Mouse (Mus musculus) left cerebral cortex, adult 2 months (tissue): ENCODE measurements around the gene Capzb. TPM values are rescaled to one million over a fixed set of nuclear protein-coding genes. Genes with fewer than 3 reads are reported as not detected.

Experiments
- DNase-seq, 2 experiments: peaks; one replicate each; pipeline ENCODE4 v3.0.0; 2021 to 2022; ENCODE audit warnings: low spot score in 2 of 2, mixed read lengths in 1 of 2; ENCODE audit errors: extremely low spot score in 1 of 2
- H3K27ac ChIP-seq: fragments of 200-600 bp; 2 replicates; pipeline ENCODE4 v1.8.1; 2022
- H3K4me3 ChIP-seq: fragments of 200-600 bp; 2 replicates; pipeline ENCODE4 v1.8.1; 2022
- CTCF ChIP-seq: fragments of 200-600 bp; IDR thresholded peaks from 2 replicates; pipeline ENCODE4 v1.8.1; 2022; ENCODE audit warnings: antibody characterized with exemption, mild to moderate bottlenecking, moderate library complexity
- intact Hi-C: fragments of 180-260 bp; cut with DNase I; formaldehyde crosslinking; loops from one replicate; pipeline ENCODE4 v1.15.1; 2025
- total RNA-seq, 2 experiments: library from RNA; stranded (reverse); gene quantifications; 2 replicates each; pipeline ENCODE4 v1.2.3; 2021

Gene Capzb
- total RNA-seq, 2 experiments from 2014 or later, result 306 to 324 TPM

DNA sequence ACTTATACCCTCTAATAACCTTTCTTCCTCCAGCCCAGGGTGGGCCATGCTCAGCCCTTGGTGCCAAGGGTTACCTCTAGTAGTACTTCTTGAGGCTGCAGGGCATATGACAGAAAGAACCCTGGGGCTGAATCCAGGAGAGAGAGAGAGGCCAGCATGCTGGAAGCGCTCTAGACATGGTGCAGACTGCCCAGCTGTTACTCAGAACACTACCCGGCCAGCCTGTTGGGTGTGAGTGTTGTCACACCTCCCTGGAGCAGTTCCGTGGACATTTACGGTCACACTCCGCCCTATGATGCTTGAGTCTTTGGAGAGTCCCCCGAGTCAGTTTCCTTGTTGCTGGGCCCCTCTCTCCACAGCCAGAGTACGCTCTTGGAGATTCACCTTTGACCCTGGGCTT, 55.3 kb downstream of the Capzb start:
- H3K4me3 ChIP-seq, result no peak overlapping the region
- no peak for DNase-seq
- intact Hi-C loops, result no loop called here
- H3K27ac ChIP-seq, result no peak overlapping the region
- TF ChIP-seq CTCF, result no peak

DNA sequence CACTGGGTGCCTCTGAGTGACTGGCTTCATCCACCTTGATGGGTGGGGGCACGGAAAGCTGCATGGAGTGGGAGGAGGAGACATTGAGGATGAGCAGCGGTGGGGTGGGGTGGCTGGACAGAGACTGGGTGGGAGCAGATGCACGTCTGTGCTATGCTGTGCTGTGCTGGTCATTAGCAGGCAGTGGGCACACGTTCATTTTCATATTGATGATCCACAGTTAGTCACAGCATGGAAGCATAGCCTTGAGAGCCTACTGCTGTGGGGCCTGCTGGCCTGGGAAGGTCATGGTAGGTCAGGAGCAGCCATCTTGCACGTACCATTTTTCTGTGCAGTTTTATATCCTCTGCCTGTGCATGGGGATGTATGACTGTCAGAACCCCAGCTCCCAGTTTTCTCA, 56.0 kb downstream of the Capzb start:
- Histone ChIP-seq H3K27ac (peak overlapping the region; percentile 47; the same call in 1 of the 2 replicates), H3K4me3 (no peak overlapping the region)
- TF ChIP-seq CTCF, result no peak
- intact Hi-C loops, result no loop called here
- DNase-seq, result no peak

DNA sequence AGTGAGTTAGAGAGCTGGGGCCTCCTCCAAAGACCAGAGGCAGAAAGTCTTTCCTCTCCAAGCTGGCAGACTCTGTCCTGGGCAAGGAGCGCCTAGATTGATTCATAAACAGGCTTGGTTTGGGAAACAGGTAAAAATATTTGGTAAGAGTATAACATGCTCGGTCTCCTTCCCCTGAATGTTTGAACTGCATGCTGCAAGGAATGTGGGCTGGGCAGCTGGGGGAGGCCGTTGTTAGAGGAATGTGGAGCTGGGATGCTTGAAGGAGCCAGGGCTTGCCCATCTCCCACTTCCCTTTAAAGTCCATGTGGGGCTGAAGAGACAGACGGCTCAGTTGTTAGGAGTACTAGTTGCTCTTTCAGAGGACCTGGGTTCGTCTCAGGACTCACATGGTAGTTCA, 57.3 kb downstream of the Capzb start:
- DNase-seq, result no peak
- intact Hi-C loops, result no loop called here
- TF ChIP-seq CTCF, result no peak
- Histone ChIP-seq H3K4me3 (no peak overlapping the region), H3K27ac (no peak overlapping the region; the same call in 1 of the 2 replicates)

DNA sequence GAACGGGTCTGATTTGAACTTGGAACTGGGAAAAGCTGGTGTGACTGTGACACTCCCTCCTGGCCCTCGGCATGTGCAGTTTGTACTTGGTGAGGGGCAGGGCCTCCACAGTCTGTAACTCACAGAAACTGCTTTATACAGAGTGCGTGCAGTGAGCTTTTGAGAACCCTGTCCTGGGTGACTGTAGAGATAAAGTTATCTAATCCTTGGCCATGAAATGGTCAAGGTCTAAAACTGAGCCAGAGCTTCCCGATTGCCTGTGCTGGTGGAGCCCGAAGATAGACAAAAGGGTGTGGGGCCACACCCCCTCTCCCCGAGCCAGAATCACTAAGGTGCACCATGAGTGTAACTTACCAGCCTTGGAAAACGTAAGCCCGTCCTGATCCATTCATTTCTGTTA, 58.2 kb downstream of the Capzb start:
- intact Hi-C loops, result no loop called here
- DNase-seq, result no peak
- TF ChIP-seq CTCF, result no peak

DNA sequence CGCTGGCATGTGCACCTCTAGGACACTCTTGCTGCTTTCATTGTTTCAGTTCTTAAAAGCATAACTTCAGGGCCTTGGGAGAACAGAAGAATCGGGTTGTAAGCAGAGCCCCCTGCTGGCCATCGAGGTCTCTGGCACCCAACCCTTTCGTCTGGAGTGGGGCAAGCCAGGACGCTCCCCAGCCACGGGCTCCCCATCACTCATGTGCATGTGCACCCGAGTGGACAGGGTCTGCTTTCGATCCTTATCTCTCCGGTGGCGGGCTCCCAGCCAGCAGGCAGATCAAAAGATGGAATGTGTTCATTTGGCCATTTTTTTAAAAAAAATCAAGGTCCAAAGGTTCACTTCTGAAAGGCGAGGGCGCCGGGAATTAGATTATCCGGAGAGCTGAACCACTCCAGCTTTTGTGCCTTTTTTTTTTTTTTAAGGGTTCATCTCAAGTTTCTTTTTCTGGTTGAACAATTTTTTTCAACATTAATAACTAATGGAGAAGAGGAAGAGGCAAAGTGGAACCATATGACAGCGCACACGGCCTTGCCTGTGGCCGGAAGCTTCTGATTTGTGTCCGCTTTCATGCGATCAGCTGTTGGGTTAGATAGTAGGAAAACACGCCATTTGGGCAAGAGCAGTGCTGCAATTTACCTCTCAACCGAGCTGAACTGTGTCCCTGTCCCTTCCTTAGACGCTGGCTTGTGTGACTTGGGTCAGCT, 59.5 kb downstream of the Capzb start:
- TF ChIP-seq CTCF, result peak; percentile 89
- peak; percentile 69 to 76 for DNase-seq
- H3K4me3 ChIP-seq, result no peak overlapping the region
- H3K27ac ChIP-seq, result no peak overlapping the region; the same call in 1 of the 2 replicates
- intact Hi-C loops, result loop anchor here (1.0 kb wide), 1 partner anchor 166 kb away; no protein-coding TSS in a partner anchor

More for the DNA sequence above, 58.2 kb downstream of the Capzb start:
- Histone ChIP-seq H3K4me3 (no peak overlapping the region), H3K27ac (no peak overlapping the region; the same call in 1 of the 2 replicates)

DNA sequence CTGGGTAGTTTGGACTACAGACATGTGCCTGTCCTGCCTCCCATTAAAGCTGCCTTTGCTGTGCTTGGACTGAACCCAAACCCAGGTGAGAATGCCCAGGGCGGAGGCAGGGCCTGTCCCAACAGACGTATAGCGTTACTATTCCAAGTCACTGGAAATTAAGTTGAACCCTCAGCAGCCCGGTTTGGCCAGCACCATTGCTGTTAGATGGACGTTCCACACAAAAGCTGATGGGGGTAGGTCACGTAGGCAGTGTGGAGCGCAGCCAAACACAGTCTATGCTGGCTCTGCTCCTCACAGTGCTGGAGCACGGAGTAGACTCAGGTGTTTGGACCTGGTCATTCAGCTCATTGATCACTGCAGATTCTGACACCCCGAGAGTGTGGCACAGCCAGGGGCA, 60.5 kb downstream of the Capzb start:
- Histone ChIP-seq H3K4me3 (no peak overlapping the region), H3K27ac (no peak overlapping the region)
- no peak for TF ChIP-seq CTCF
- intact Hi-C loops, result no loop called here
- DNase-seq, result no peak

DNA sequence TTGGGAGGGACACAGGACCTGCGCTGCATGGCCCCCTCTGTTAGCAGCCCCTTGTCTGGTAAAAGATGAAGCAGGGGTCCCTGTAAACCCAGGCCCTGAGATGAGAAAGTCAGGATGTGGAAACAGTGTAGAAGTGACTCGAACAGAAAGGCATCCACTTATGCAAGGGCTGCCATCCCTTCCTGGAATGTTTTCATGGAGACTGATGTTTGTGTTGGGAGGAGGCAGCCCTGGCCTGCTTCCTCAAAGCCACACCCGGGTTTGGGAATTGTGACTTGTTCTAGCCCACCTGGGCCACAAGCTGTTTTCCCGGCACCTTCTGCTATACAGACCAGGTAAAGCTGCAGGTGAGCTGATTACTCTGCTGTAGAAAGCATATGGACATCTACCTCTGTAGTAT, 63.4 kb downstream of the Capzb start:
- Histone ChIP-seq H3K4me3 (no peak overlapping the region), H3K27ac (no peak overlapping the region)
- intact Hi-C loops, result no loop called here
- DNase-seq, result no peak
- TF ChIP-seq CTCF, result no peak

DNA sequence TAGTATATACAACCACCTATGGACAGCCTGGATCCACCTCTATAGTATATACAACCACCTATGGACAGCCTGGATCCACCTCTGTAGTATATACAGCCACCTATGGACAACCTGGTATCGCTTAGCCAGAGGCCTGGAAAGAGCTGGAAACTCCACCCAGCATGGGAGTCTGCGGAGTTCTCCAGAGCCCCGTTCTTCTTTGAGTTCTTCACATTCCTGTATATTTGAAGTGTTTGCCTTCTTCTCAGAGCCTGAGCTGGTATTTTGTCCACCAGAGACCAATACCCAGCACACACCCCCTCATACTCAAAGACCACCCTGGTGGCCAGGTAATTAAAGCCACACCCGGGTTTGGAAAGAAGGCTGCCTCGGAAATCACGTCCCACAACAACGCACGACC, 64.0 kb downstream of the Capzb start:
- no peak overlapping the region for H3K27ac ChIP-seq
- intact Hi-C loops, result no loop called here
- no peak for TF ChIP-seq CTCF
- no peak for DNase-seq
- H3K4me3 ChIP-seq, result no peak overlapping the region

DNA sequence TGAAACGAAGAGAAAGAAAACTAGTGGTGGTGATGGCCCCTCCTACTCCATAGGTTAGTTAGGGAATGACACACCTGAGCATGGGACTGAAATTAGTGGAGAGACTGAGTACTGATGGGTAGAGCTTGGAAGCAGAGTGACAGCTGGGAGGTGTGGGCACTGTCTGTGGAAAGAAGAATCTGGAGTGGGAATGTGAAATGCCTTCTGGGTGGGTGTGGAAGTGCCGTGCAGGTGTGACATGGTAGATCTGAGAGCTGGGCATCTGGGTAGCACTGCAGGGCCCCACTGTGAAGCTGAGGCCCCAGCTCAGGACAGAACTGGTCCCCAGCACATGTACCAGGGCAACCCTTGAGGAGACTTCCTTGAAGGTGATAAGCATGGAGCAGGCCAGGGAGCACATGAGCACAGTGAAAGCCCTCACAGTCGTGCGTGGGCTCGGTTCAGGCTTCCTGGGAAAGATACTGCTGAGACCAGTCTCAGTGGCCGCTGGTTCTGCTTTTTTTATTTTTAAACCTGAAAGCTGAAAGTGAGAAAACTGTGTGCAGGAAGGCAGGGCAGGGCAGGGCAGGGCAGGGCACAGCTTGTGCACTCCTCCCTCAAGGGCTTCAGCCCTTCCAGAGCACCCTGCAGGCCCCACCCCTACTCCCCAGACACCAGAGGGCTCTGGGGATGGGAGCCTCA, 66.1 kb downstream of the Capzb start:
- intact Hi-C loops, result no loop called here
- TF ChIP-seq CTCF, result no peak
- Histone ChIP-seq H3K4me3 (no peak overlapping the region), H3K27ac (peak overlapping the region; percentile 69)
- DNase-seq, result no peak

DNA sequence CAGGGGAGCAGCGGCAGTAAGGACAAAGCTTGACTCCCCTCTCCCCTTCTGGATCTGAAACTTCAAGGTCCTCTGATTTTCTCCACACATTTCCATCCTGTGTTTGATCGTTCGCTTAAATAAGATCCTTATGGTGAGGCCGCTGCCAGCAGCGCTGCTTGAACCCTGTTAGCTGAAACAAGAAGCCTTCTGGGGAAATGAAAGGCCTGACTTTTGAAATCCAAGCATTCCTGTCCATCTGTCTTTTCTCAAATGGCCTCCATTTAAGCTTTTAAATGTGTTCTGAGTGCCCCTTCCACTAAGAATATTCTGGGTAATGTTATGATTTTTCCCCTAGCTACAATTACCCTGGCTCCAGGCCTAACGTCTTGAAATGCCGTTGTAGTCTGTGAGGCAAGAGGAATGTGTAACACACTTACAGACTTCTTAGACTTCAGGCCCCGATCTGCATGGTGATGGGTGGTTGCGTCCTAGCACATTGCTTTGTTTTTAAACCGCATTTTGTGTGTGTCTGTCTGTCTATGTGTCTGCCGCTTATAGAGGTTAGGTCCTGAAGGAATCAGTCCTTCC, 66.7 kb downstream of the Capzb start:
- no peak for TF ChIP-seq CTCF
- intact Hi-C loops, result no loop called here
- no peak overlapping the region for H3K4me3 ChIP-seq

DNA sequence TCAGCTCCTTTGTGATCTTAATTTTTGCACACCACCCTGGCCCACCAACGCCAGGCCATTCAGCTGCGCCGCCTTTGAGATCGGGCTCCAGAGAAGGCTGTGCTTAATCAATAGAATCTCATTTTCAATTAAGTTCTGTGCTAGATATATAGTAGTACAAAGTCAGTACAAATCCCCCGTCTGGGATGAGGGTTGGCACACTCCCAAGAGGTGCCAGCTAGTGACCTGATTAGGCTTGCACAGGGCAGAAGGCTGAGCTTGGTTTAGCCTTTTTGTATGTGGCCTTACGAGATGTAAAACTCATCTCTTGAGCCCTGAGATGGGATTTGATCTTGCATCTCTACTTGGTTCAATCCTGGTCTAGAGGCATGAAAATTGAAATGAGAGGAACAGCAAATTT, 70.3 kb downstream of the Capzb start:
- no peak overlapping the region for H3K4me3 ChIP-seq
- no peak for TF ChIP-seq CTCF
- no peak overlapping the region for H3K27ac ChIP-seq
- DNase-seq, result no peak
- intact Hi-C loops, result no loop called here

More for the DNA sequence above, 66.7 kb downstream of the Capzb start:
- H3K27ac ChIP-seq, result peak overlapping the region; percentile 69
- no peak for DNase-seq

DNA sequence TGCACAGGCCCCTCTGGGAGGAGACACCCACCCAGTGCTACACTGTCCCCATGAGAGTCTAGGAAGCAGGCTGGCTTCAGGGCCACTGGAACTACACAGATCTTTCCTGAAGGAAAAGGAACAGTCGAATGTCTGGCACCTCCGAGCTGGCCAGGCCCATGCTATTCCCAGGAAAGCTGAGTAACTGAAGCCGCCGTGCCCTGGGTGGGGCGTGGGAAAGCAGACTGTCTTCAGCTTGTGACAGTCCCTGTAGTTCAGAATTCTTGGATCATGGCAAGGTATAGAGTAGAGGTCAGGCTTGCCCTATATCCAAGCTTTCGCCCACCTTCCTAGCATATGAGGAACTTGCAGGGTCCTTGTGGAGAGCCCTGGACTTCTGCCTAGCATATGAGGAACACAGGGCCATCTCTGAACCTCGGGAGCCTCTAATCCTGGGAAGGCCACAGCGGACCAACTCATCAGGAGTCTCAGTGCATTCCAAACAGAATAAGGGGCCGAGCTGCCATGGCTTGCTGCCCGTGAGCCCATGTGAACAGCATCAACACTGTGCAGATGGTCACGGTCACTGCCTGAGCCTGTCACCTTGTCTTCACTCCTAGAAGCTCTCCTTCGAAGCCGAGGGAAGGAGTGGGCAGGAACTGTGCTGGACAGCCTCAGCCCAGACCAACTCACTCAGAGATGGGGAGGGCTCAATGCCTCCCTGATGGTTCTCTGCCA, 73.2 kb downstream of the Capzb start:
- Histone ChIP-seq H3K27ac (no peak overlapping the region), H3K4me3 (no peak overlapping the region)
- intact Hi-C loops, result no loop called here
- no peak for TF ChIP-seq CTCF
- DNase-seq, result no peak
